Mouse (Mus musculus) liver, postnatal 0 days (tissue): ENCODE results near the gene Gpr160. TPM values are rescaled to one million over a fixed set of nuclear protein-coding genes. Genes with fewer than 3 reads are reported as not detected.

Experiments
- ATAC-seq: fragments of 200-750 bp; cut with Nextera tagmentation; 2 replicates; pipeline ENCODE4 v1.8.0; 2017; ENCODE audit warnings: mild to moderate bottlenecking, moderate library complexity
- DNase-seq: peaks from one replicate; pipeline ENCODE4 v3.0.0-alpha.2; 2016
- H3K27ac ChIP-seq: fragments of 300-500 bp; sonication (generic); 2 replicates; pipeline ENCODE4 v1.5.1; 2014; ENCODE audit warnings: antibody characterized with exemption, moderate library complexity, mild to moderate bottlenecking, low read depth
- H3K27me3 ChIP-seq: fragments of 300-500 bp; sonication (generic); 2 replicates; pipeline ENCODE4 v1.6.1; 2014; ENCODE audit warnings: low read length, control low read depth, mixed read lengths; ENCODE audit not compliant: insufficient read depth
- H3K36me3 ChIP-seq: fragments of 300-500 bp; sonication (generic); replicated peaks from 2 replicates; pipeline ENCODE4 v1.6.1; 2014; ENCODE audit warnings: mild to moderate bottlenecking, control low read depth, low read length, moderate library complexity, mixed read lengths; ENCODE audit not compliant: insufficient read depth
- H3K4me1 ChIP-seq: fragments of 300-500 bp; sonication (generic); 2 replicates; pipeline ENCODE4 v1.6.1; 2014; ENCODE audit warnings: antibody characterized with exemption, mild to moderate bottlenecking, control low read depth; ENCODE audit not compliant: insufficient read depth
- H3K4me2 ChIP-seq: fragments of 300-500 bp; sonication (generic); 2 replicates; pipeline ENCODE4 v1.6.1; 2014; ENCODE audit warnings: low read depth, mild to moderate bottlenecking, low read length, moderate library complexity, mixed read lengths
- H3K4me3 ChIP-seq: fragments of 300-500 bp; sonication (generic); 2 replicates; pipeline ENCODE4 v1.5.1; 2014; ENCODE audit warnings: low read depth, low read length
- H3K9ac ChIP-seq: fragments of 300-500 bp; sonication (generic); replicated peaks from 2 replicates; pipeline ENCODE4 v1.6.1; 2014; ENCODE audit warnings: mild to moderate bottlenecking, moderate library complexity
- H3K9me3 ChIP-seq: fragments of 300-500 bp; sonication (generic); 2 replicates; pipeline ENCODE4 v1.6.1; 2016; ENCODE audit warnings: mild to moderate bottlenecking, control low read depth, low read length, mixed read lengths
- CTCF ChIP-seq: sonication (generic); IDR thresholded peaks from 2 replicates; pipeline ENCODE4 v1.5.1; 2016; ENCODE audit warnings: antibody characterized with exemption, low read depth
- EP300 ChIP-seq: IDR thresholded peaks from 2 replicates; pipeline ENCODE4 v1.6.1; 2016; ENCODE audit warnings: antibody characterized with exemption, low read depth, mild to moderate bottlenecking
- WGBS: fragments of 180-500 bp; shearing (Covaris S2); extraction: QIAGEN DNeasy Blood & Tissue Kit; methylation state at CpG from one replicate; pipeline ENCODE4 v1.1.7; 2014; ENCODE audit not compliant: insufficient replicate concordance; 5-methylcytosine and 5-hydroxymethylcytosine counted together
- polyA plus RNA-seq: library from polyadenylated mRNA; unstranded; fragments of >200 nt; fragmentation: Nextera tagmentation; extraction: Ambion mirVana; gene quantifications from 2 replicates; pipeline ENCODE4 v1.2.1, GENCODE M21; 2015

Gene Gpr160
- polyA plus RNA-seq, 1 experiment from 2014 or later: 5.4 TPM

DNA sequence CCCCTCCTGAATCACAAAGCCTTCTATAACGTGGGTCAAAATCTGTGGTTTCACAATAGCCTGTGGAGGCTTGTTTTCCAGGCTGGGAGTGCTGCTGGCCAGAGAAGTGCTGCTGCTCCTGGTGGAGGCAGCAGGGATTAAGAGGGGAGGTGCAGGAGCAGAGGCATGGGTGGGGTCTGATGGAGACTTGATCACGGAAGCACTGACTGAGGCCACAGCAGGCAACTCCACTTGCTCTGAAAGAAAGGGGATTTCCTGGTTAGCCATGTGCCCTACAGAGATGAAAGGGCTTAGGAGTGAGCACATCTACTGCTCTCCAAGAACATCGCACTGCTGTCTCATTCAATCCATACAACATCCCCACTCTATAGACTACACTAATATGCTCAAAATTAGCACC is 74.1 kb downstream of the Gpr160 start:
- no peak; the same call in 1 of the 2 replicates for ATAC-seq
- H3K27me3 ChIP-seq: no peaks in the 10 kb centered on the region
- no peak overlapping the region for H3K4me2 ChIP-seq
- WGBS: 76% methylated on average over 3 of the region's 3 CpGs
- H3K9ac ChIP-seq: no peak overlapping the region
- no peak overlapping the region for H3K27ac ChIP-seq
- no peak for DNase-seq
- H3K4me3 ChIP-seq: no peak overlapping the region
- H3K9me3 ChIP-seq: no peaks in the 10 kb centered on the region
- peaks cover 17% of the 10 kb centered on the region for H3K36me3 ChIP-seq
- TF ChIP-seq EP300 (no peak), CTCF (0 out of 2 replicates have a peak, but pooled peaks have one; percentile 12)
- no peaks in the 10 kb centered on the region for H3K4me1 ChIP-seq

- no peak overlapping the region for H3K9ac ChIP-seq
- H3K36me3 ChIP-seq: peaks cover 41% of the 10 kb centered on the region
- no peak for TF ChIP-seq CTCF
- TF ChIP-seq EP300: no peak
- H3K4me1 ChIP-seq: no peaks in the 10 kb centered on the region
- H3K4me3 ChIP-seq: no peak overlapping the region
- DNase-seq (no peak), ATAC-seq (no peak)
- H3K9me3 ChIP-seq: no peaks in the 10 kb centered on the region
- no peaks in the 10 kb centered on the region for H3K27me3 ChIP-seq
- no peak overlapping the region for H3K27ac ChIP-seq
- H3K4me2 ChIP-seq: no peak overlapping the region
Measured at GRCm38 (mm10) chr3:30934384-30934783, 78.6 kb downstream of the Gpr160 start.

Other genes starting within 250 kb of the Gpr160 start
- not detected in 2 replicates for gene Lrriq4, start 211.4 kb upstream of the Gpr160 start, polyA plus RNA-seq
- gene Lrrc34, start 208.1 kb upstream of the Gpr160 start, polyA plus RNA-seq: 0.06 and 0.14 TPM in 2 replicates
- gene Lrrc31, start 156.1 kb upstream of the Gpr160 start, polyA plus RNA-seq: 0.06 TPM in 1 of 2 replicates, not detected in the other
- gene Samd7, start 109.7 kb upstream of the Gpr160 start, polyA plus RNA-seq: 0.04 TPM in 2 replicates
- 90.8 and 102 TPM in 2 replicates for gene Sec62, start 63.1 kb upstream of the Gpr160 start, polyA plus RNA-seq
- gene Phc3, start 113.5 kb downstream of the Gpr160 start, polyA plus RNA-seq: 1.4 TPM in 2 replicates
- 3.8 TPM in 2 replicates for gene Prkci, start 139.8 kb downstream of the Gpr160 start, polyA plus RNA-seq
- 7.3 and 8.2 TPM in 2 replicates for gene Skil, start 239.1 kb downstream of the Gpr160 start, polyA plus RNA-seq